In the genomic region with DNA sequence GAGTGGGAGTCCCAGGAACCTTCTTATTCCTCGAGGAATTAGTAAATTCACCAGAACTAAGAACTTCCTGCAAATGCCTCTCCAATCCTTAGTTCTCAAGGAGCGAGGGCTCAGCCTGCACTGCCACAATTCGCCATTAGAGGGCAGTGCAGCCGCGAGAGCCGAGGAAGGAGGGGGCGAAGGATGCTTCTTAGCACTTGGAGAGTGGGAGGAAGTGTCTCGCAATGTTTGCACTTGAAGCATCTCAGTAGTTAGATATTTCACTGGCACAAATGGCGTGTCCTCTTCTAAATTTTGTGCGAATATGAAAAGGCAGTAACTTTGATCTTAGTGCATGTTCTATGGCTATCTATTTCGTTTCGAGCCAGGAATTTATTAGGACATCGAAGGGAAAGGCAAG, we compare ENCODE assay signal across 9 mouse cellular contexts. TPM values are rescaled to one million over a fixed set of nuclear protein-coding genes. Genes with fewer than 3 reads are reported as not detected.
DNase-seq lines count a peak whose midpoint lies in the region; ATAC-seq and TF ChIP-seq lines count a peak whose summit lies in the region.
"Had no signal": no experiment of that assay in that cellular context is flagged by ENCODE, and none has a peak within 500 bp of the region (broad histone marks: within the 10 kb centered on the region; RNA-seq: fewer than 3 reads in every experiment).

No protein-coding gene starts in this region.

- peak; percentile 55; the same call in 1 of the 2 replicates for ATAC-seq in lung, postnatal 0 days

- peak; percentile 100 for TF ChIP-seq CTCF in E14TG2a.4 (conservative IDR thresholded peaks at IDR 0.05; ENCODE audit: low read length)
- peak; percentile 100 for TF ChIP-seq CTCF in brain, embryonic 14.5 days (IDR thresholded peaks at IDR 0.05; ENCODE audit: borderline replicate concordance, extremely low read depth, insufficient read depth, insufficient read length)
- peak; percentile 98 for TF ChIP-seq CTCF in layer of hippocampus, adult 2 months (conservative IDR thresholded peaks at IDR 0.05)
- TF ChIP-seq CTCF in lung, postnatal 0 days (IDR thresholded peaks at IDR 0.05) = peak; percentile 98

- H3K27me3 ChIP-seq in E14TG2a.4 (ENCODE audit: insufficient read depth, low read length) = peaks cover 17% of the 10 kb centered on the region
- no peaks in the 10 kb centered on the region for H3K27me3 ChIP-seq in lung, postnatal 0 days (replicated peaks; ENCODE audit: insufficient read depth, low read length)

- H3K27ac ChIP-seq in layer of hippocampus, adult 2 months = peak overlapping the region; percentile 88
- no peak overlapping the region for H3K27ac ChIP-seq in lung, postnatal 0 days (ENCODE audit: low read length)

- peaks cover 9% of the 10 kb centered on the region for H3K4me1 ChIP-seq in E14TG2a.4 (replicated peaks; ENCODE audit: low read depth, low read length)
- no peaks in the 10 kb centered on the region for H3K4me1 ChIP-seq in lung, postnatal 0 days (ENCODE audit: insufficient read depth, low read depth, low read length)

- no peak overlapping the region for H3K9ac ChIP-seq in lung, postnatal 0 days (replicated peaks; ENCODE audit: low read depth)

- DNase-seq in brain, embryonic 14.5 days (ENCODE audit: low read depth) = peak; percentile 91
- peak; percentile 53 for DNase-seq in fibroblast of lung, adult 2 months (ENCODE audit: low read depth)
- peak; percentile 19 for DNase-seq in heart, postnatal 25 days (ENCODE audit: low spot score)
- DNase-seq in layer of hippocampus, adult 2 months (ENCODE audit: low spot score in 2 of 2) = peak; percentile 78 to 87
- DNase-seq in lung, postnatal 0 days (ENCODE audit: low spot score) = peak; percentile 79
- DNase-seq in ovary, postnatal 36 days (ENCODE audit: low spot score) = peak; percentile 69
- DNase-seq in thymus, postnatal 25 days = peak; percentile 78

- 16% methylated on average over 13 of the region's 13 CpGs for WGBS in lung, postnatal 0 days

- H3K4me2 ChIP-seq in lung, postnatal 0 days (replicated peaks; ENCODE audit: low read depth, low read length) = peak overlapping the region; percentile 17; the same call in 1 of the 2 replicates

- TF ChIP-seq POLR2A in brain, embryonic 14.5 days (IDR thresholded peaks at IDR 0.05; ENCODE audit: borderline replicate concordance, extremely low read depth, insufficient read depth, insufficient read length, poor library complexity, severe bottlenecking) = no peak

- intact Hi-C loops in heart, postnatal 25 days (cut with DNase I) = loop anchor here (2.0 to 10.0 kb wide), 2 partner anchors 803 to 1753 kb away; no protein-coding TSS in a partner anchor

- no peaks in the 10 kb centered on the region for H3K36me3 ChIP-seq in E14TG2a.4 (ENCODE audit: insufficient read depth, low read length)
- H3K36me3 ChIP-seq in lung, postnatal 0 days (ENCODE audit: insufficient read depth, low read length) = no peaks in the 10 kb centered on the region

- H3K9me3 ChIP-seq in E14TG2a.4 (ENCODE audit: low read length) = no peaks in the 10 kb centered on the region
- no peaks in the 10 kb centered on the region for H3K9me3 ChIP-seq in lung, postnatal 0 days (ENCODE audit: low read length)

- no peak overlapping the region for H3K4me3 ChIP-seq in E14TG2a.4 (replicated peaks; ENCODE audit: low read length)
- H3K4me3 ChIP-seq in layer of hippocampus, adult 2 months = peak overlapping the region; percentile 49
- H3K4me3 ChIP-seq in lung, postnatal 0 days (ENCODE audit: low read depth, low read length) = no peak overlapping the region
- H3K4me3 ChIP-seq: myocyte had no signal

- TF ChIP-seq EP300 in lung, postnatal 0 days (IDR thresholded peaks at IDR 0.05) = no peak

RNA-seq across cellular contexts. Expression of a gene that starts 59.0 kb away (rescaled TPM):
- 36.7 and 39.1 TPM in 2 replicates for polyA plus RNA-seq in brain, embryonic 14.5 days (2012; rRNA removed)
- 10 to 100 TPM; 20.5 to 23.8 TPM for total RNA-seq in heart, postnatal 25 days (2021)
- total RNA-seq in layer of hippocampus, adult 2 months (2021) = 10 to 100 TPM; 34.8 to 37.4 TPM
- 30.8 and 31.1 TPM in 2 replicates for polyA plus RNA-seq in lung, postnatal 0 days (2015; fragmentation: Nextera tagmentation; extraction: Ambion mirVana)

Comparison
In these comparisons a context has a peak if more than half of its experiments do, and no peak if none do; other contexts are left out.
1. DNase-seq: peak in every context shown above with its lines; median percentile 91 in brain, embryonic 14.5 days; 82 in layer of hippocampus, adult 2 months; 79 in lung, postnatal 0 days; 78 in thymus, postnatal 25 days; 69 in ovary, postnatal 36 days; 53 in fibroblast of lung, adult 2 months; 19 in heart, postnatal 25 days.